Mouse (Mus musculus): Measurements from ENCODE around the gene Ces1f.

- no peak for TF ChIP-seq POLR2A (IDR thresholded peaks at IDR 0.05; ENCODE audit: insufficient read length, low read depth)
- no peak for TF ChIP-seq MAX (IDR thresholded peaks at IDR 0.05; ENCODE audit: low read depth)
- TF ChIP-seq CEBPB (IDR thresholded peaks at IDR 0.05; ENCODE audit: insufficient read depth, poor library complexity, severe bottlenecking), result no peak
- no peak for TF ChIP-seq TCF12 (IDR thresholded peaks at IDR 0.05; ENCODE audit: insufficient read depth, poor library complexity, severe bottlenecking)
These were observed 50.1 kb downstream of the Ces1f start, which contains the start of gene Ces1e for GRCm38 (mm10) chr8:93229446-93229845.
